In the genomic region with DNA sequence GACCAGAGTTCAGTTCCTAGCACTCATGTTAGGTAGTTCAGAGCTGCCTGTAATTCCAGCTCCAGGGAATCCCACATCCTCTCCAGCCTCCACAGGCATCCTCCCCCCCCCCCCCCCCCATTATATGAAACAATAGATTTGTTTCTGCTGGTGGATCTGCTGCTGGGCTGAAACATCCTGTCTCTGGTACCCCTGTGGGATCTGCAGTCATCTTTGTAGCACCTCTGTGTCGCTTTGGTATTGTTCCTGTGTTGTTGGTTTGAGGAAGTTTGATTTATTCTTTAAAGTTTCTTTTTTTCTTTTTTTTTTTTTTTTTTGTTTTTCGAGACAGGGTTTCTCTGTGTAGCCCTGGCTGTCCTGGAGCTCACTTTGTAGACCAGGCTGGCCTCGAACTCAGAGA, we compare ENCODE assay signal across 26 mouse cellular contexts.
"Had no signal": no experiment of that assay in that cellular context is flagged by ENCODE, and none has a peak within 500 bp of the region (broad histone marks: within the 10 kb centered on the region; RNA-seq: fewer than 3 reads in every experiment).

No protein-coding gene starts in this region.

- ATAC-seq: hindbrain, postnatal 0 days; intestine, embryonic 16.5 days; liver, embryonic 12.5 days had no signal

- H3K4me2 ChIP-seq: heart, embryonic 11.5 days; heart, embryonic 13.5 days; heart, embryonic 15.5 days; hindbrain, embryonic 13.5 days; hindbrain, embryonic 15.5 days; limb, embryonic 13.5 days; limb, embryonic 15.5 days; liver, embryonic 12.5 days had no signal

- H3K27ac ChIP-seq: heart, adult 2 months; heart, embryonic 13.5 days; heart, embryonic 15.5 days; hindbrain, embryonic 13.5 days; hindbrain, embryonic 15.5 days; hindbrain, postnatal 0 days; layer of hippocampus, adult 2 months; limb, embryonic 13.5 days; limb, embryonic 15.5 days had no signal

- H3K4me1 ChIP-seq: hindbrain, embryonic 13.5 days; hindbrain, embryonic 15.5 days had no signal

- H3K4me3 ChIP-seq: heart, adult 2 months; heart, embryonic 13.5 days; heart, embryonic 15.5 days; hindbrain, embryonic 13.5 days; hindbrain, embryonic 15.5 days; layer of hippocampus, adult 2 months; limb, embryonic 13.5 days; limb, embryonic 15.5 days; liver, embryonic 12.5 days had no signal

- H3K9ac ChIP-seq: heart, embryonic 13.5 days; heart, embryonic 15.5 days; hindbrain, embryonic 13.5 days; hindbrain, embryonic 15.5 days; limb, embryonic 13.5 days; limb, embryonic 15.5 days; liver, embryonic 12.5 days had no signal

- H3K36me3 ChIP-seq: heart, embryonic 15.5 days; hindbrain, embryonic 13.5 days; hindbrain, embryonic 15.5 days; limb, embryonic 13.5 days had no signal

- DNase-seq: gastrocnemius, postnatal 14 days; gastrocnemius, postnatal 36 days; heart, adult 11 months; heart, adult 2 months; heart, postnatal 14 days; heart, postnatal 36 days; kidney, adult 11 months; kidney, adult 2 months; kidney, adult 9 months; kidney, postnatal 10 days; kidney, postnatal 25 days; kidney, postnatal 4 days; layer of hippocampus, adult 9-11 months; layer of hippocampus, postnatal 36 days; left cerebral cortex, postnatal 4 days had no signal

- H3K9me3 ChIP-seq: heart, embryonic 13.5 days; heart, embryonic 15.5 days; hindbrain, embryonic 13.5 days; hindbrain, embryonic 15.5 days; limb, embryonic 13.5 days; limb, embryonic 15.5 days; liver, embryonic 12.5 days had no signal

- H3K27me3 ChIP-seq: heart, embryonic 13.5 days; heart, embryonic 15.5 days; hindbrain, embryonic 13.5 days; hindbrain, embryonic 15.5 days; limb, embryonic 13.5 days; limb, embryonic 15.5 days; liver, embryonic 12.5 days had no signal
